Mouse (Mus musculus) embryonic facial prominence, embryonic 15.5 days (tissue): ENCODE data around the gene Hsd17b11. TPM values are rescaled to one million over a fixed set of nuclear protein-coding genes. Genes with fewer than 3 reads are reported as not detected.

Source experiments
- microRNA-seq: library from miRNA; unstranded; fragments of <30 nt; microRNA quantifications from one replicate; pipeline ENCODE4, GENCODE M21; 2016; ENCODE audit warnings: borderline number of aligned reads
- polyA plus RNA-seq: library from polyadenylated mRNA; unstranded; fragments of >200 nt; fragmentation: Nextera tagmentation; extraction: Ambion mirVana; gene quantifications from 2 replicates; pipeline ENCODE4 v1.2.1, GENCODE M21; 2015

Gene Hsd17b11
- polyA plus RNA-seq, 1 experiment from 2014 or later, result 3.8 TPM

Small RNAs within 50 kb of the gene (microRNA-seq; reads per million reads assigned to microRNA genes)
- gene Mir5619, result 2.9 reads per million, percentile 12 among the genes with 10 or more reads in this experiment

Other genes with a start within 250 kb of the Hsd17b11 start
- gene Klhl8, start 110.7 kb downstream of the Hsd17b11 start, polyA plus RNA-seq, result 17.2 and 18.2 TPM in 2 replicates
- gene Hsd17b13, start 44.5 kb downstream of the Hsd17b11 start, polyA plus RNA-seq, result 0.45 TPM in 1 of 2 replicates, not detected in the other
- gene Nudt9, start 24.4 kb upstream of the Hsd17b11 start, polyA plus RNA-seq, result 58.9 and 62.7 TPM in 2 replicates
- gene Gm17660, start 55.7 kb upstream of the Hsd17b11 start, polyA plus RNA-seq, result 0.35 TPM in 1 of 2 replicates, not detected in the other
- gene Sparcl1, start 91.8 kb upstream of the Hsd17b11 start, polyA plus RNA-seq, result 107 and 117 TPM in 2 replicates
- 0.04 TPM in 1 of 2 replicates, not detected in the other for gene Dspp, start 148.8 kb upstream of the Hsd17b11 start, polyA plus RNA-seq
- gene Dmp1, start 180.7 kb upstream of the Hsd17b11 start, polyA plus RNA-seq, result 27.4 and 33.7 TPM in 2 replicates